Mouse (Mus musculus): ENCODE measurements around the gene Polr3h. TPM values are rescaled to one million over a fixed set of nuclear protein-coding genes. Genes with fewer than 3 reads are reported as not detected.
"Not testable (repeated sequence)": the region's sequence is repeated elsewhere in the genome, so short reads cannot be mapped to it uniquely, and the experiment has no call there.

Gene Polr3h
- total RNA-seq, 2 experiments from 2014 or later: 3.9 to 5.5 TPM

DNA sequence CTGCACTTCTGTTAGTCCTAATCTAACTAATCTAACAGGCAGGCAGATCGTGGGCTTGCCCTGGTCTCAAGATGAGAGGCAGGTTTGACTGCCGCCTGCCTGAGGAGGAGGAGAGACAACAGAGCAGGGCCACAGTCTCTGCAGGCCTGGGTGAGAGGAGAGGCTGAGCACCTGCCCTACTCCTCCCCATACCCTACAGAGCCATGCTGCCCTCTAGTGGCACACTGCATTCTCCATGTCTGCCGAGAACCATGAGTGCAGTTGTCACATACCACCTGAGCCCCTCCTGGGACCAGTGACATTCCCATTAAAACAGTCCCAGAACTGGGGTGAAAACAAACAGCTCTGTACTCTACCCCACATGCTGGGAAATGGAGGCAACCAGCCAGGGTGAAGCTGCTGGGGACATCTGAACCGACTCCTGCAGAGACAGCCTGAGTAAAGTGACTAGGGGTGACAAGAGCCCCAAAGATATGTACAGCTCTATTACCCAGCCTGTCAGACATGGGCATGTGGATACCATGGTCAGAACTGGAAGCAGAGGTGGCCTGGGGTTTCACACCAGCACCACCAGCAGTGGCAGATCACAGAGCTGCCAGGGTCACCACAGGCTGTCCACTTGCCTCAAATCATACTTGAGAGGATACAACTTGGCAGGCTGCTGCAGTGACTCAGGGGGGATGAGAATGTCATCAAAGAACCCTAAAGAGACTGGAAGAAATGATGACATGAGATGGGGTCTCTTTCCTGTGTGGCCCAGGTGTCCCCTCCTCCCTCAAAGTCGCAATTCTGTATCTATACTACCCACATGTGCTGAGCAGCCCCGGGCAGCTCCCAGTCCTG is 8.2 kb downstream of the Polr3h start:
- peak; percentile 86 for ATAC-seq (ENCODE audit: poor library complexity, severe bottlenecking)

DNA sequence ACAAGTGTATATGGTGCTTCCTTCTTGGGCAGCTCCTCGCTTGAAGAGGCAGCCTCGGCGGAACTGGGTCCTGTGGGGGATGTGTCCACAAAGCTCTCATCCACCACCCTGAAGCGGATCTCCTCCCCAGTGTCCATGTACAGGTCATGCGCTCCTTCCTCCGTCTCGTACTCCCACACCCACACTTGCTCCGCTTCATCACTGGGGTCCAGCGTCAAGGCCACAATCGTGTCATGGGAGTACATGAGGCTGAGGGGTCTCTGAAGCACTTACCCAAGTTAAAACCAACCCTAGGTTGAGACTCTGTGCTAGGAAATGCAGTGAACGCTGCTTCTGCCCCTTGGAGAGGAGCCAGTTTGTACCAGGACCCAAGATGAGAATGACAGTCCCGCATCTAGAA is 8.8 kb downstream of the Polr3h start:
- no peak for ATAC-seq (ENCODE audit: poor library complexity, severe bottlenecking)

DNA sequence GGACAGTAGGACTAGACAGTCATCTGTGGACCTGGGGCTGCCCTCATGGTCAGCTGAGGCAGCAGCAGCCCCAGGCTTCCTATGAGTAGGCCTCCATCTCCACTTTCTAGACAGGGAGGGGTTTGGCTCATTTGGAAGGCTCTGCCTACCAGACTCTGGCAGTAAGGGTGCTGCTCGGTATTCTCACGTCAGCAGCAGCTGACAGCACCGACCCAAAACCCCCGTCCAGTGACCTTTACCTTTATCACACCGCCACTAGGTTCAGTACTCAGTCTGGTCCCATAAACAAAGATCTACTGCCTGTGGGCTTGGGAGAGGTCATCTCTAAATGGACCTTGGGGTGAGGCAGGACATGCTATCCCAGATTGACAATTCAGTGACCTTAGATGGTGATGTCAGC is 10.4 kb downstream of the Polr3h start:
- ATAC-seq (ENCODE audit: poor library complexity, severe bottlenecking): no peak

DNA sequence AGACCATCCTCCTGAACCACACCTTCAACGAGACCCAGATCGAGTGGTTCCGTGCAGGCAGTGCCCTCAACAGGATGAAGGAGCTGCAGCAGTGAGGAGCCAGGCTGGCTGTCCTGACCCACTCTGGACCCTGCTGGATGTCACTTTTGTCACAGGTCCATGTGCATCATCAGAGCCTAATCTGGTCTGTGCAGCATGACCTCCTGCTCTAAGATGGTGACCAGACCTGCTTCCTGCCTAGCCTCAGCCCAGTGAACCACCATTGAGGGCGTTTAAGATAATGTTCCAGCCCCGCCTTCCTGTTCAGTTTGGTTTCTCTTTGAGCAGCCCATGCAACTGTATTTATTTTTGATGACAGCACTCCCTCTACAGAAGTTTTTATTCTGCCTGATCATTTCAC is 11.4 kb downstream of the Polr3h start:
- no peak for ATAC-seq (ENCODE audit: poor library complexity, severe bottlenecking)

DNA sequence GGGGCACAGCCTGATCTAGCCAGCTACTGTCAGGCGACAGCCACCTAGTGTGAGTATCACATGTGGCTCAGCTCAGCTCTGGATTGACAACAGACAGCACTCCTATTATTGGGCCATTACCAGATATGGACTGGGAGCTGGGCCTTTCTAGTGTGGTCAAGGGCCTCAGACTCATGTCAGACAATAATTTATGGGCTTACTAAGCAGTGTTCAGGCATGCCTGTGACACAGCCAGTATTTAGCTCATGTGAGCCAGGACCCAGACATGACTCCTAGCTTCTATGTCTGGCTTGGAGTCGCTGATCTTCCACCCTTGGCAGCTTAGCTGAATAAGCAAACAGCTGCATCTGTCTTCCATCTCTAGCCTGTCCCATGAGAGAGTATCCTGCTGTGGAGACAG is 13.5 kb downstream of the Polr3h start:
- ATAC-seq (ENCODE audit: poor library complexity, severe bottlenecking): no peak

DNA sequence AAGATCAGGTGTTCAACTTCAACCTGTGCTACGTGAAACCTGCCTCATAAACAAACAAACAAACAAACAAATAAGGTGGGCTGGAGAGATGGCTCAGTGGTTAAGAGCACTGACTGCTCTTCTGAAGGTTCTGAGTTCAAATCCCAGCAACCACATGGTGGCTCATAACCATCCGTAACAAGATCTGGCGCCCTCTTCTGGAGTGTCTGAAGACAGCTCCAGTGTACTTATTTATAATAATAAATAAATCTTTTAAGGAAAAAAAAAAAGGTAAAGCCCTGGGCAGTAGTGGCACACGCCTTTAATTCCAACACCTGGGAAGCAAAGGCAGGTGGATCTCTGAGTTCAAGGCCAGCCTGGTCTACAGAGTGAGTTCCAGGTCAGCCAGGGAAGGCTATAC is 17.3 kb downstream of the Polr3h start:
- not testable (repeated sequence) for ATAC-seq (ENCODE audit: poor library complexity, severe bottlenecking)

- ATAC-seq (ENCODE audit: poor library complexity, severe bottlenecking): no peak
Observed at GRCm38 (mm10) chr15:81907953-81908352, 18.1 kb downstream of the Polr3h start.

DNA sequence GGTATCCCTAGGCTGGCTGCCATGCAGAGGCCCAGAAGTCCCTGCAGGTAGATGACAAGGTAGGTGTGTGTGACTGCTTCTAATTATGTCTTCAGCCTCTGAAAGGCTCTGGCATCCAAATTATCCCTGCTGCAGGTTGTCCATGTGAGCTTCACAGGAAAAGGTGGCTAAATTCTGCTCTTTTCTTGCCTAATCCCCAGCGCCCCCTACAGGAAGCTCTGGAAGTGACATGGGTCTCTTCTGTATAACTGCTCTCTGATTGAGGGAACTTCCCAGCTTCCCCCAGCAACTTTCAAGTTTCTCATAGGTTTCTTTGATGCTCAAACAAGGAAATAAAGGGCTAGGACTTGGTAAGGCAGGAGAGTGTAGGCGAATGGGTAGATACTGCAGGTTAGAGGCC is 21.1 kb downstream of the Polr3h start:
- peak; percentile 51; the same call in 1 of the 2 replicates for ATAC-seq (ENCODE audit: poor library complexity, severe bottlenecking)

- ATAC-seq (ENCODE audit: poor library complexity, severe bottlenecking): no peak
Observed at GRCm38 (mm10) chr15:81898751-81899150, 27.3 kb downstream of the Polr3h start.

GRCm38 (mm10) chr15:81897607-81898285 is 28.3 kb downstream of the Polr3h start:
- no peak for ATAC-seq (ENCODE audit: poor library complexity, severe bottlenecking)

GRCm38 (mm10) chr15:81896407-81896806 is 29.6 kb downstream of the Polr3h start:
- no peak for ATAC-seq (ENCODE audit: poor library complexity, severe bottlenecking)

DNA sequence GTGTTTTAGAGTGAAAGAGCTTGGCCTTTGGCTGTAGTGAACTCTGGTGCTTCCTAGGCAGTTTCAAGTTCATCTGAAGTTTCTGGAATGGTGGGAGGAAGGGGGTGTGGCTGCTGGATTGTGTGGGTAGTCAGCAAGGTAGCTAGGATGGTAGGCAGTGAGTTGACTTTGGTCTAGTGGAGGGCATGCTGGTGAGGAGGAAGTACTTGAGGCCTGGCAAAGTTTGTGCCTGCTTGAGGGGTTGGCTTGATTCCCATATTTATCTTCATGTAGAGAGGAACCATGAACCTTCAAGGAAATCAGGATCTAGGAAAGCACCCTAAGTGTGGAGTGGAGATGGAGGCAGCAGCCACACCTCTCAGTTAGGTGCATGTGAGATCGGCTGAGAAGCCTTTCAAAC is 32.0 kb downstream of the Polr3h start:
- no peak for ATAC-seq (ENCODE audit: poor library complexity, severe bottlenecking)

DNA sequence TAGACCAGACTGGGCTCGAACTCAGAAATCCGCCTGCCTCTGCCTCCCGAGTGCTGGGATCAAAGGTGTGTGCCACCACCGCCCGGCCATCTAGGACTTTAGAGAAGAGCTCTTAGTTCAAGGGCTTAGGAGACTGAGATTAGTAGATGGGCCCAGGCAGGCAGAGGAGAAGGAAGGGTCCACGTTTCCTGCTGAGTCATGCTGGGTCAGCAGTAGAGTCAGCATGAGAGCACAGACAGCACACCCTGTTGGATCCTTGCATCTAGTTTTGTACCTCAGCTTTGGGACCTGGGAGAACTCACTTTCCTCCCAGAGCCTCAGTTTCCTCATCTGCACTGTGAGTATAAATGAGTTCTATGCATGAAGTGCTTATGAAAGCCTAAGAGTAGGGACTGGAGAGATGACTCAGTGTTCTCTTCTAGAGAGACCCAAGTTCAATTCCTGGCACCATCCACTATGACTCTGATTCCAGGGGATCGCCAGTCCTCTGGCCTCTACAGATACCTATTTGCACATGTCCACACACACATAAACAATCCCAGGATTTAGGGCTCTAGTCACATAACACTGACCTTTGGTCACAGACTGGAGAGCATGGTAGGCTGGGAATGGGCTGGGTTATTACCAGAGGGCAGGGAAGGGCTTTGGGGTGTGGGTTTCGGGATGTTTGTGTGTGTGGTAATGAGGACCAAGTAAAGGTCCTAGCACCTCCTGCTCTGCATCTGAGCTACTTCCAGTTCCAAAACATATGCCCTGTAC is 34.0 kb downstream of the Polr3h start:
- no peak for ATAC-seq (ENCODE audit: poor library complexity, severe bottlenecking)

DNA sequence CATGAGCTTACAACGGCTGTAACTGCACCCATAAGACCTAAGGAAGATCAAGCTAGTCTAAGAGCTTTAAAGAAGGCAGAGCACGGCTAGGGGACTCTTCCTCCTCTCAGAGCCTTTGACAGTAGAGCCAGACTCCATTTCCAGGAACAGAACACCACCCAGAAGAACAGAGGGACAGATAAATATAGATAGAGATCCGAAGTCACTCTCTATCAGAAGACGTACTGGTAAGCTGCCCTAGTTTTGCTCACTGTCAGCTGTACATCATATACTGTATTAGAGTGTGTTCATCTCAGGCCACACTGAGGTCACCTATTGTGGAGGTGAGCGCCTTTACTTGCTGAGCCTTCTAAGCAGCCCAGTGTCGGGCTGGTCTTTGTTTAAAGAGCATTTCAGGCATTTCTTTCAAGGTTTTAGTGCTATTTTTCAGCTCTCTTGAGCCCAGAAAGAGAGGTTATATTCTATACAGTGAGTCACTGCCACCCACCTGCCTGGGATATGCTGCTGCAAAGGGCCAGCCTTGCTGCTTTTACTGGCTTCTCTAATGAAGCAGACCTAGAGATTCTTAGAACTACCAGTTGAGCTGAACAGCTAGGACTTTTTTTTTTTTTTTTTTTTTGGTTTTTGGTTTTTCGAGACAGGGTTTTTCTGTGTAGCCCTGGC is 34.8 kb downstream of the Polr3h start:
- no peak for ATAC-seq (ENCODE audit: poor library complexity, severe bottlenecking)

- ATAC-seq (ENCODE audit: poor library complexity, severe bottlenecking): no peak
Observed at GRCm38 (mm10) chr15:81889175-81889574, 36.9 kb downstream of the Polr3h start.

- ATAC-seq (ENCODE audit: poor library complexity, severe bottlenecking): no peak
Observed at GRCm38 (mm10) chr15:81886795-81887550, 39.1 kb downstream of the Polr3h start.

DNA sequence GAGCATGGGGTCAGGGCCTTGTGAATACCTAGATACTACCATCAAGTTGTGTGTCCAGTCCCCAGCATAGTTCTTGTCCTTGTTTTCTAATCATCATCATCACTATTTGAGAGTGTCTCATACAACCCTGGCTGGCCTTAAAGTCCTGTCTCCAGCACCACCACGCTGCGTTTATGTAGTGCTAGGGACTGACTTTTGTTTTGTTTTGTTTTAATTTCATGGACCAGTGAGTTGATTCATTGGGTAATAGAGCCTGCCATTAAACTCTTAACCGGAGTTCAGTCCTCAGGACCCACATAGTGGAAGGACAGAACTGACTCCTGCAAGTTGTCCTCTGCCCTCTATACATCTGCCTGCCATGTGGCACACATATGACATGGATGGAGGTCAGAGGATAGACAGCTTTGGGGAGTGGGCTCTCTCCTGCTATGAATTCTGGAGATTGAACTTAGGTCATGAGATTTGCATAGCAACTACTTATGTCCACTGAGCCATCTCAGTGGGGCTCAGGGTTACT is 40.6 kb downstream of the Polr3h start:
- no peak for ATAC-seq (ENCODE audit: poor library complexity, severe bottlenecking)

GRCm38 (mm10) chr15:81882348-81882747 is 43.7 kb downstream of the Polr3h start:
- ATAC-seq (ENCODE audit: poor library complexity, severe bottlenecking): no peak

GRCm38 (mm10) chr15:81879531-81880401 is 46.3 kb downstream of the Polr3h start:
- ATAC-seq (ENCODE audit: poor library complexity, severe bottlenecking): no peak
